ENCODE assay signal across 29 mouse cellular contexts in genomic region chr9:78174016-78174415, GRCm38 (mm10). TPM values are rescaled to one million over a fixed set of nuclear protein-coding genes. Genes with fewer than 3 reads are reported as not detected.
A peak's percentile ranks its signal among the peaks of the same experiment; 100 is the strongest.
DNase-seq lines count a peak whose midpoint lies in the region; ATAC-seq lines count a peak whose summit lies in the region.
"Had no signal": no experiment of that assay in that cellular context is flagged by ENCODE, and none has a peak within 500 bp of the region (broad histone marks: within the 10 kb centered on the region; RNA-seq: fewer than 3 reads in every experiment).

No protein-coding gene starts in this region.

- H3K4me1 ChIP-seq in forebrain, embryonic 15.5 days, result peaks cover 12% of the 10 kb centered on the region; the same call in 1 of the 2 replicates
- 0 out of 2 replicates have a peak, but pooled peaks cover 4% of the 10 kb centered on the region for H3K4me1 ChIP-seq in forebrain, embryonic 11.5 days (replicated peaks; ENCODE audit: control insufficient read depth, insufficient read depth, low read length)
- H3K4me1 ChIP-seq in hindbrain, embryonic 15.5 days (replicated peaks), result peaks cover 20% of the 10 kb centered on the region
- H3K4me1 ChIP-seq in hindbrain, embryonic 14.5 days (replicated peaks; ENCODE audit: control insufficient read depth, insufficient read depth, low read length), result peaks cover 6% of the 10 kb centered on the region; the same call in 1 of the 2 replicates

- WGBS in forebrain, embryonic 15.5 days, result 19% methylated on average over 1 of the region's 1 CpGs
- 36% methylated on average over 1 of the region's 1 CpGs for WGBS in forebrain, embryonic 11.5 days
- WGBS in hindbrain, embryonic 15.5 days, result 39% methylated on average over 1 of the region's 1 CpGs
- WGBS in hindbrain, embryonic 14.5 days, result 33% methylated on average over 1 of the region's 1 CpGs

- no peaks in the 10 kb centered on the region for H3K9me3 ChIP-seq in forebrain, embryonic 15.5 days
- no peaks in the 10 kb centered on the region for H3K9me3 ChIP-seq in forebrain, embryonic 11.5 days (ENCODE audit: control insufficient read depth, low read length)
- H3K9me3 ChIP-seq in hindbrain, embryonic 15.5 days, result no peaks in the 10 kb centered on the region
- H3K9me3 ChIP-seq in hindbrain, embryonic 14.5 days (ENCODE audit: control insufficient read depth, low read length), result no peaks in the 10 kb centered on the region
- H3K9me3 ChIP-seq: embryonic facial prominence, embryonic 10.5 days; embryonic facial prominence, embryonic 13.5 days; forebrain, embryonic 13.5 days; hindbrain, embryonic 10.5 days; hindbrain, embryonic 13.5 days had no signal

- no peak overlapping the region for H3K4me2 ChIP-seq in forebrain, embryonic 15.5 days (replicated peaks)
- no peak overlapping the region for H3K4me2 ChIP-seq in forebrain, embryonic 11.5 days (ENCODE audit: low read depth, low read length, severe bottlenecking)
- no peak overlapping the region for H3K4me2 ChIP-seq in hindbrain, embryonic 15.5 days
- no peak overlapping the region for H3K4me2 ChIP-seq in hindbrain, embryonic 14.5 days (replicated peaks)
- H3K4me2 ChIP-seq: embryonic facial prominence, embryonic 13.5 days; forebrain, embryonic 13.5 days; heart, embryonic 11.5 days; hindbrain, embryonic 13.5 days had no signal

- H3K36me3 ChIP-seq in forebrain, embryonic 15.5 days, result peaks cover 9% of the 10 kb centered on the region; the same call in 1 of the 2 replicates
- no peaks in the 10 kb centered on the region for H3K36me3 ChIP-seq in forebrain, embryonic 11.5 days (ENCODE audit: control insufficient read depth, insufficient read depth, low read length)
- peaks cover 6% of the 10 kb centered on the region; the same call in 1 of the 2 replicates for H3K36me3 ChIP-seq in hindbrain, embryonic 15.5 days
- peaks cover 14% of the 10 kb centered on the region for H3K36me3 ChIP-seq in hindbrain, embryonic 14.5 days (replicated peaks; ENCODE audit: control insufficient read depth, insufficient read depth)

- no peaks in the 10 kb centered on the region for H3K27me3 ChIP-seq in forebrain, embryonic 15.5 days
- H3K27me3 ChIP-seq in forebrain, embryonic 11.5 days (ENCODE audit: control insufficient read depth, insufficient read depth, low read length), result no peaks in the 10 kb centered on the region
- no peaks in the 10 kb centered on the region for H3K27me3 ChIP-seq in hindbrain, embryonic 15.5 days
- H3K27me3 ChIP-seq in hindbrain, embryonic 14.5 days (ENCODE audit: control insufficient read depth, insufficient read depth, low read length), result no peaks in the 10 kb centered on the region
- H3K27me3 ChIP-seq: embryonic facial prominence, embryonic 13.5 days; forebrain, embryonic 13.5 days; hindbrain, embryonic 13.5 days had no signal

- no peak for ATAC-seq in forebrain, embryonic 15.5 days (replicated peaks)
- no peak for ATAC-seq in forebrain, embryonic 11.5 days (replicated peaks; ENCODE audit: low FRiP score)
- no peak for ATAC-seq in hindbrain, embryonic 15.5 days (ENCODE audit: low FRiP score, low read depth)
- ATAC-seq in hindbrain, embryonic 14.5 days (ENCODE audit: low FRiP score), result no peak
- ATAC-seq: activated CD4-positive, CD25-positive, alpha-beta regulatory T cell, adult 4 months; forebrain, embryonic 13.5 days; intestine, postnatal 0 days had no signal

- peak overlapping the region; percentile 43; the same call in 1 of the 2 replicates for H3K27ac ChIP-seq in forebrain, embryonic 15.5 days (replicated peaks)
- H3K27ac ChIP-seq in forebrain, embryonic 11.5 days (ENCODE audit: low read depth, low read length), result no peak overlapping the region
- H3K27ac ChIP-seq in hindbrain, embryonic 15.5 days (replicated peaks), result peak overlapping the region; percentile 10; the same call in 1 of the 2 replicates
- no peak overlapping the region for H3K27ac ChIP-seq in hindbrain, embryonic 14.5 days
- H3K27ac ChIP-seq: embryonic facial prominence, embryonic 10.5 days; embryonic facial prominence, embryonic 13.5 days; forebrain, embryonic 13.5 days; hindbrain, embryonic 10.5 days had no signal

- H3K4me3 ChIP-seq in forebrain, embryonic 15.5 days, result no peak overlapping the region
- no peak overlapping the region for H3K4me3 ChIP-seq in forebrain, embryonic 11.5 days (ENCODE audit: low read depth, low read length)
- no peak overlapping the region for H3K4me3 ChIP-seq in hindbrain, embryonic 15.5 days
- no peak overlapping the region for H3K4me3 ChIP-seq in hindbrain, embryonic 14.5 days (replicated peaks; ENCODE audit: low read length)
- H3K4me3 ChIP-seq: embryonic facial prominence, embryonic 10.5 days; embryonic facial prominence, embryonic 13.5 days; erythroblast, embryonic 14.5 days; forebrain, embryonic 13.5 days; hindbrain, embryonic 10.5 days; hindbrain, embryonic 13.5 days had no signal

- no peak for DNase-seq in forebrain, embryonic 11.5 days (ENCODE audit: low spot score)
- no peak for DNase-seq in hindbrain, embryonic 14.5 days (ENCODE audit: low spot score)
- DNase-seq in R1 (ENCODE audit: low read depth, low spot score), result peak; percentile 53
- no peak for DNase-seq in spleen, adult 12 weeks (ENCODE audit: low spot score)
- DNase-seq: adrenal gland, adult 8-10 months; adrenal gland, postnatal 25 days; cerebellum, adult 11-12 months; cerebellum, adult 8-10 months; cerebellum, postnatal 10 days; cerebellum, postnatal 36 days; embryo, embryonic 11 days; gastrocnemius, postnatal 10 days; gastrocnemius, postnatal 36 days; heart, postnatal 10 days; heart, postnatal 36 days had no signal

- no peak overlapping the region for H3K9ac ChIP-seq in forebrain, embryonic 15.5 days (replicated peaks)
- H3K9ac ChIP-seq in forebrain, embryonic 11.5 days (ENCODE audit: low read length), result no peak overlapping the region
- H3K9ac ChIP-seq in hindbrain, embryonic 15.5 days, result no peak overlapping the region
- H3K9ac ChIP-seq in hindbrain, embryonic 14.5 days, result no peak overlapping the region
- H3K9ac ChIP-seq: embryonic facial prominence, embryonic 13.5 days; forebrain, embryonic 13.5 days; hindbrain, embryonic 13.5 days had no signal

RNA-seq across cellular contexts. Expression of gene Gsta4, which starts 8.6 kb away (rescaled TPM):
- 16.0 and 16.8 TPM in 2 replicates for polyA plus RNA-seq in forebrain, embryonic 15.5 days (2015; fragmentation: Nextera tagmentation; extraction: Ambion mirVana)
- 55.0 and 58.5 TPM in 2 replicates for polyA plus RNA-seq in forebrain, embryonic 11.5 days (2014; fragmentation: Nextera tagmentation; extraction: Ambion mirVana)
- polyA plus RNA-seq in hindbrain, embryonic 15.5 days (2015; fragmentation: Nextera tagmentation; extraction: Ambion mirVana), result 28.5 and 30.1 TPM in 2 replicates
- polyA plus RNA-seq in hindbrain, embryonic 14.5 days (2014; fragmentation: Nextera tagmentation; extraction: Ambion mirVana), result 23.6 and 31.3 TPM in 2 replicates

RNA-seq across cellular contexts. Expression of gene Gsta1, which starts 56.4 kb away (rescaled TPM):
- polyA plus RNA-seq in forebrain, embryonic 15.5 days (2015; fragmentation: Nextera tagmentation; extraction: Ambion mirVana), result not detected in 2 replicates
- not detected in 2 replicates for polyA plus RNA-seq in forebrain, embryonic 11.5 days (2014; fragmentation: Nextera tagmentation; extraction: Ambion mirVana)
- not detected in 2 replicates for polyA plus RNA-seq in hindbrain, embryonic 15.5 days (2015; fragmentation: Nextera tagmentation; extraction: Ambion mirVana)
- not detected in 2 replicates for polyA plus RNA-seq in hindbrain, embryonic 14.5 days (2014; fragmentation: Nextera tagmentation; extraction: Ambion mirVana)
- polyA plus RNA-seq: activated CD4-positive, CD25-positive, alpha-beta regulatory T cell, adult 4 months; brain, embryonic 14.5 days; cortical plate, adult 2 months; embryonic facial prominence, embryonic 10.5 days; erythroblast, embryonic 14.5 days; forebrain, embryonic 13.5 days; heart, embryonic 11.5 days; heart, embryonic 14.5 days; hindbrain, embryonic 10.5 days; hindbrain, embryonic 13.5 days had no signal

Comparison
In these comparisons a context has a peak if more than half of its experiments do, and no peak if none do; other contexts are left out.
1. H3K27ac ChIP-seq: peak in forebrain, embryonic 15.5 days (single experiment) and hindbrain, embryonic 15.5 days (single experiment); none in forebrain, embryonic 11.5 days (single experiment) and hindbrain, embryonic 14.5 days (single experiment).